Mouse (Mus musculus) midbrain, embryonic 16.5 days (tissue): ENCODE data around the gene Pard3b. TPM values are rescaled to one million over a fixed set of nuclear protein-coding genes. Genes with fewer than 3 reads are reported as not detected.

Source experiments
- ATAC-seq: fragments of 200-750 bp; cut with Nextera tagmentation; 2 replicates; pipeline ENCODE4 v1.8.0; 2017; ENCODE audit warnings: moderate TSS enrichment
- H3K27ac ChIP-seq: fragments of 300-500 bp; sonication (generic); 2 replicates; pipeline ENCODE4 v1.5.1; 2014; ENCODE audit warnings: mild to moderate bottlenecking, low read length, mixed read lengths
- H3K27me3 ChIP-seq: fragments of 300-500 bp; sonication (generic); 2 replicates; pipeline ENCODE4 v1.6.1; 2014; ENCODE audit warnings: low read depth, low read length, mixed read lengths; ENCODE audit not compliant: control insufficient read depth, insufficient read depth
- H3K36me3 ChIP-seq: fragments of 300-500 bp; sonication (generic); 2 replicates; pipeline ENCODE4 v1.6.1; 2014; ENCODE audit warnings: mild to moderate bottlenecking, low read length, moderate library complexity, mixed read lengths; ENCODE audit not compliant: control insufficient read depth, insufficient read depth
- H3K4me1 ChIP-seq: fragments of 300-500 bp; sonication (generic); 2 replicates; pipeline ENCODE4 v1.6.1; 2014; ENCODE audit warnings: mild to moderate bottlenecking, low read length, mixed read lengths; ENCODE audit not compliant: control insufficient read depth, insufficient read depth
- H3K4me2 ChIP-seq: fragments of 300-500 bp; sonication (generic); 2 replicates; pipeline ENCODE4 v1.6.1; 2014; ENCODE audit warnings: mild to moderate bottlenecking, low read length, mixed read lengths
- H3K4me3 ChIP-seq: fragments of 300-500 bp; sonication (generic); 2 replicates; pipeline ENCODE4 v1.5.1; 2014; ENCODE audit warnings: low read depth, mild to moderate bottlenecking, low read length, moderate library complexity, mixed read lengths
- H3K9ac ChIP-seq: fragments of 300-500 bp; sonication (generic); 2 replicates; pipeline ENCODE4 v1.6.1; 2014; ENCODE audit warnings: low read depth, low read length, mixed read lengths
- H3K9me3 ChIP-seq: fragments of 300-500 bp; sonication (generic); replicated peaks from 2 replicates; pipeline ENCODE4 v1.6.1; 2014; ENCODE audit warnings: mild to moderate bottlenecking, low read length, mixed read lengths; ENCODE audit not compliant: control insufficient read depth, poor library complexity, severe bottlenecking
- WGBS: fragments of 180-500 bp; shearing (Covaris S2); extraction: QIAGEN DNeasy Blood & Tissue Kit; methylation state at CpG from one replicate; pipeline ENCODE4 v1.1.7; 2014; 5-methylcytosine and 5-hydroxymethylcytosine counted together
- polyA plus RNA-seq: library from polyadenylated mRNA; unstranded; fragments of >200 nt; fragmentation: Nextera tagmentation; extraction: Ambion mirVana; gene quantifications from 2 replicates; pipeline ENCODE4 v1.2.1, GENCODE M21; 2015

Pard3b gene
- polyA plus RNA-seq, 1 experiment from 2014 or later: 7.2 TPM

GRCm38 (mm10) chr1:62665771-62666730 is 1027.4 kb downstream of the Pard3b start:
- Histone ChIP-seq H3K36me3 (no peaks in the 10 kb centered on the region), H3K9ac (no peak overlapping the region), H3K4me2 (no peak overlapping the region), H3K27me3 (no peaks in the 10 kb centered on the region), H3K27ac (no peak overlapping the region), H3K4me3 (no peak overlapping the region), H3K9me3 (no peaks in the 10 kb centered on the region; the same call in 1 of the 2 replicates), H3K4me1 (0 out of 2 replicates have a peak, but pooled peaks cover 3% of the 10 kb centered on the region)
- ATAC-seq: no peak
- 82% methylated on average over 5 of the region's 5 CpGs for WGBS

- WGBS: 80% methylated on average over 5 of the region's 5 CpGs
- Histone ChIP-seq H3K36me3 (no peaks in the 10 kb centered on the region), H3K27me3 (no peaks in the 10 kb centered on the region), H3K4me1 (0 out of 2 replicates have a peak, but pooled peaks cover 3% of the 10 kb centered on the region), H3K27ac (no peak overlapping the region), H3K4me3 (no peak overlapping the region), H3K9me3 (no peaks in the 10 kb centered on the region; the same call in 1 of the 2 replicates), H3K9ac (no peak overlapping the region), H3K4me2 (no peak overlapping the region)
- ATAC-seq: no peak
Observed at GRCm38 (mm10) chr1:62666780-62667179, 1028.2 kb downstream of the Pard3b start.

GRCm38 (mm10) chr1:62678611-62679344 is 1040.2 kb downstream of the Pard3b start:
- Histone ChIP-seq H3K4me2 (no peak overlapping the region), H3K27me3 (no peaks in the 10 kb centered on the region), H3K36me3 (no peaks in the 10 kb centered on the region), H3K4me1 (peaks cover 9% of the 10 kb centered on the region), H3K9me3 (peaks cover 5% of the 10 kb centered on the region; the same call in 1 of the 2 replicates), H3K9ac (no peak overlapping the region), H3K27ac (no peak overlapping the region), H3K4me3 (no peak overlapping the region)
- no peak for ATAC-seq
- WGBS: 34% methylated on average over 4 of the region's 4 CpGs

- Histone ChIP-seq H3K27me3 (no peaks in the 10 kb centered on the region), H3K9me3 (peaks cover 5% of the 10 kb centered on the region; the same call in 1 of the 2 replicates), H3K9ac (no peak overlapping the region), H3K36me3 (no peaks in the 10 kb centered on the region), H3K27ac (no peak overlapping the region), H3K4me3 (no peak overlapping the region), H3K4me1 (peaks cover 9% of the 10 kb centered on the region), H3K4me2 (no peak overlapping the region)
- WGBS: 86% methylated on average over 2 of the region's 2 CpGs
- no peak for ATAC-seq
Observed at GRCm38 (mm10) chr1:62679466-62679865, 1040.8 kb downstream of the Pard3b start.

GRCm38 (mm10) chr1:62682456-62683385 is 1044.1 kb downstream of the Pard3b start:
- WGBS: 28% methylated on average over 21 of the region's 21 CpGs
- peak; percentile 58 for ATAC-seq

GRCm38 (mm10) chr1:62683498-62683897 is 1044.9 kb downstream of the Pard3b start:
- Histone ChIP-seq H3K4me2 (no peak overlapping the region), H3K27ac (no peak overlapping the region), H3K4me3 (no peak overlapping the region), H3K36me3 (no peaks in the 10 kb centered on the region), H3K4me1 (peaks cover 9% of the 10 kb centered on the region), H3K9me3 (no peaks in the 10 kb centered on the region), H3K27me3 (no peaks in the 10 kb centered on the region), H3K9ac (no peak overlapping the region)
- ATAC-seq: no peak
- WGBS: 82% methylated on average over 2 of the region's 2 CpGs

More at GRCm38 (mm10) chr1:62682456-62683385, 1044.1 kb downstream of the Pard3b start:
- H3K4me3 ChIP-seq: no peak overlapping the region
- H3K4me2 ChIP-seq: peak overlapping the region; percentile 29
- no peaks in the 10 kb centered on the region for H3K27me3 ChIP-seq
- H3K9me3 ChIP-seq: peaks cover 2% of the 10 kb centered on the region; the same call in 1 of the 2 replicates
- H3K9ac ChIP-seq: peak overlapping the region; percentile 42; the same call in 1 of the 2 replicates
- H3K36me3 ChIP-seq: no peaks in the 10 kb centered on the region
- H3K27ac ChIP-seq: peak overlapping the region; percentile 54
- peaks cover 9% of the 10 kb centered on the region for H3K4me1 ChIP-seq

GRCm38 (mm10) chr1:62687511-62687910 is 1048.9 kb downstream of the Pard3b start:
- no peak for ATAC-seq
- no peak overlapping the region for H3K4me3 ChIP-seq

GRCm38 (mm10) chr1:62691175-62691574 is 1052.6 kb downstream of the Pard3b start:
- Histone ChIP-seq H3K4me1 (0 out of 2 replicates have a peak, but pooled peaks cover 2% of the 10 kb centered on the region), H3K9me3 (no peaks in the 10 kb centered on the region), H3K9ac (no peak overlapping the region), H3K4me2 (no peak overlapping the region), H3K27ac (no peak overlapping the region), H3K36me3 (no peaks in the 10 kb centered on the region), H3K4me3 (no peak overlapping the region), H3K27me3 (no peaks in the 10 kb centered on the region)
- WGBS: 82% methylated on average over 6 of the region's 6 CpGs
- no peak for ATAC-seq

More at GRCm38 (mm10) chr1:62687511-62687910, 1048.9 kb downstream of the Pard3b start:
- Histone ChIP-seq H3K27me3 (no peaks in the 10 kb centered on the region), H3K9ac (no peak overlapping the region), H3K4me1 (peaks cover 6% of the 10 kb centered on the region), H3K9me3 (no peaks in the 10 kb centered on the region), H3K4me2 (no peak overlapping the region), H3K27ac (no peak overlapping the region), H3K36me3 (no peaks in the 10 kb centered on the region)
- 82% methylated on average over 8 of the region's 8 CpGs for WGBS
